Mouse (Mus musculus): ENCODE data around the gene Hdgfl2.

DNA sequence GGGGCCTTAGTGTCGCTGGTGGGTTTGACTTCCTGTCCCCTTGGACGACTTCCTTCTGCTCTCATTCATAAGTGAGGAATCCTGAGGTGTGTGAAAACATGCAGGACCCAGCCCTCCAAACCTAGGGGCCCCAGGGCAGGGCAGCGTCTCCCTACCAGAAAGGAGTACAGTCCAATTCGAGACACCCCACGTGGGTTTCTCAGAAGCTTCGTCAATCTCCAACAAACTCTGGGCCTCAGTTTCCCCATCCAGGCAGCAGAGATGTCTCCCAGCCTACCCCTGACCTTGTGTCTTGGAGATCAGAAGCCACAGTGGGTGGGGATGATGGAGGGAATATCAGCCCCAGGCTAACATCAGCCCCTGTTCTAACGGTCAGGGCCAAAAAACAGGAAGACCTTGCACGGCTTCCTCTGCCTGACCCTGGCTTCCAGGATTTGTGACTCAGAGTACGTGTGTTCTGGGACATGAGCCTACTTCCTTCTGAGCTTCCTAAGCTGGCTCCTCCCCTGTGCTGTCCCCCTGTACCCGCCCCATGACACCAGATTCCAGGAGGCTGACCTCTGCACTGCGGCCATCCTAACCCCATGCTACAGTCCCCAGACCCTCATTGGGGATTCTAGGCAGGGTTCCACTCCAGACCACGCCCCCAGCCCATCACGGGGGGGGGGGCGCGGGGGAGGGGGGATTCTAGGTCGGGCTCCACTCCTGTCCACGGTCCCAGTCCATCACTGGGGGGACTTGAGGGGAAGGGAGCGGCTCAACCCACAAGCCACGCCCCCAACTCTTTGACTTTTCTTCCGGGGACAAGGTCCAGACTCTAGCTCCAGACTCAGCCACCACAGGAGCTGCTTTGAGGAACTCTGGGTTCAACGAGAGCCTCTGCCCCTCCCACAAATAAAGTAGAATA, 54.3 kb downstream of the Hdgfl2 start:
- TF ChIP-seq KAT2A (IDR thresholded peaks at IDR 0.05; ENCODE audit: insufficient replicate concordance, low read length) (no peak), EP300 (IDR thresholded peaks at IDR 0.05; ENCODE audit: low read length) (no peak), ELF1 (IDR thresholded peaks at IDR 0.05; ENCODE audit: low read depth, low read length) (peak; percentile 49), ZNF384 (IDR thresholded peaks at IDR 0.05; ENCODE audit: low read depth, low read length) (no peak), MAFK (IDR thresholded peaks at IDR 0.05; ENCODE audit: insufficient replicate concordance, low read length) (no peak), BHLHE40 (IDR thresholded peaks at IDR 0.05; ENCODE audit: low read depth, low read length) (no peak), POLR2A (IDR thresholded peaks at IDR 0.05; ENCODE audit: low read depth, low read length) (no peak; the same call in 1 of the 2 replicates), USF1 (IDR thresholded peaks at IDR 0.05; ENCODE audit: low read depth, low read length) (no peak)
